Mouse (Mus musculus) adrenal gland, adult (tissue): ENCODE data around the gene Ubl7.

Experiments used
- DNase-seq, 2 experiments: peaks; one replicate each; pipeline ENCODE4 v3.0.0; 2022 to 2023; ENCODE audit warnings: low spot score in 1 of 2; ENCODE audit not compliant: inconsistent age in 2 of 2

Ubl7 gene

GRCm38 (mm10) chr9:57963998-57964395, 53.2 kb downstream of the Ubl7 start:
- DNase-seq, result no peak

GRCm38 (mm10) chr9:57964528-57965250, 53.9 kb downstream of the Ubl7 start:
- DNase-seq, result no peak

- DNase-seq, result peak; percentile 89 to 95
Measured at GRCm38 (mm10) chr9:57965281-57966185, 54.8 kb downstream of the Ubl7 start.

- DNase-seq, result no peak
Measured at GRCm38 (mm10) chr9:57967237-57967960, 56.6 kb downstream of the Ubl7 start.

GRCm38 (mm10) chr9:57968166-57968771, 57.5 kb downstream of the Ubl7 start:
- no peak for DNase-seq

GRCm38 (mm10) chr9:57968783-57969542, 58.2 kb downstream of the Ubl7 start:
- no peak for DNase-seq

GRCm38 (mm10) chr9:57969736-57970495, 59.1 kb downstream of the Ubl7 start:
- DNase-seq, result no peak

- DNase-seq, result no peak
Measured at GRCm38 (mm10) chr9:57971413-57971812, 60.6 kb downstream of the Ubl7 start.

GRCm38 (mm10) chr9:57972141-57972591, 61.4 kb downstream of the Ubl7 start:
- no peak for DNase-seq

GRCm38 (mm10) chr9:57972776-57973439, 62.1 kb downstream of the Ubl7 start:
- no peak for DNase-seq

GRCm38 (mm10) chr9:57973440-57974066, 62.8 kb downstream of the Ubl7 start:
- DNase-seq, result no peak

- no peak for DNase-seq
Measured at GRCm38 (mm10) chr9:57974221-57974620, 63.4 kb downstream of the Ubl7 start.

- no peak for DNase-seq
Measured at GRCm38 (mm10) chr9:57975200-57975821, 64.5 kb downstream of the Ubl7 start.

GRCm38 (mm10) chr9:57978025-57978424, 67.2 kb downstream of the Ubl7 start:
- no peak for DNase-seq

- no peak for DNase-seq
Measured at GRCm38 (mm10) chr9:57978858-57979257, 68.1 kb downstream of the Ubl7 start.
